Mouse (Mus musculus) splenic B cell, adult 2 months (primary cell): ENCODE measurements around the gene Mindy3.

Experiments
- DNase-seq: peaks from one replicate; pipeline ENCODE4 v3.0.0-alpha.2; 2011; ENCODE audit warnings: low read depth, low spot score
- H3K27me3 ChIP-seq: 2 replicates; pipeline ENCODE4 v1.6.1; 2012; ENCODE audit warnings: mild to moderate bottlenecking, low read length, moderate library complexity, mixed read lengths; ENCODE audit not compliant: control insufficient read depth, poor library complexity, insufficient read depth, severe bottlenecking
- H3K36me3 ChIP-seq: 2 replicates; pipeline ENCODE4 v1.6.1; 2012; ENCODE audit warnings: mild to moderate bottlenecking, low read length, moderate library complexity, mixed read lengths; ENCODE audit not compliant: control insufficient read depth, poor library complexity, insufficient read depth, severe bottlenecking

Mindy3 gene

DNA sequence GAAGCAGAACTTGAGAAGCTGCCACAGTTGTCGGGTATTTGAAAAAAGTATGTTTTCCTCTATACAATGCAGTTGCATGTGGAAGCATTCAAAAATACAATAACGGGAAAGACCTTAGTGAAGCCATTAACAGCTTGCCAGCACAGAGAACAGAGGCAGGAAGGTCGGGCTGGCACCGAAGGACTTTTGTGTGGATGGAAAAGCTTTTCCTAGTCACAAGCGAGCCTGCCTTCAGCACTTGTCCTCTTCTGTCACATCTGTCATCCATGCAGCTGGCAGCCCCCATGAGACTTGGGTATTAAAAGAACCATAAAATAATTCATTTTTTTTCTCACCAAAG, 90.2 kb downstream of the Mindy3 start:
- H3K36me3 ChIP-seq: no peaks in the 10 kb centered on the region
- DNase-seq: no peak
- no peaks in the 10 kb centered on the region for H3K27me3 ChIP-seq

DNA sequence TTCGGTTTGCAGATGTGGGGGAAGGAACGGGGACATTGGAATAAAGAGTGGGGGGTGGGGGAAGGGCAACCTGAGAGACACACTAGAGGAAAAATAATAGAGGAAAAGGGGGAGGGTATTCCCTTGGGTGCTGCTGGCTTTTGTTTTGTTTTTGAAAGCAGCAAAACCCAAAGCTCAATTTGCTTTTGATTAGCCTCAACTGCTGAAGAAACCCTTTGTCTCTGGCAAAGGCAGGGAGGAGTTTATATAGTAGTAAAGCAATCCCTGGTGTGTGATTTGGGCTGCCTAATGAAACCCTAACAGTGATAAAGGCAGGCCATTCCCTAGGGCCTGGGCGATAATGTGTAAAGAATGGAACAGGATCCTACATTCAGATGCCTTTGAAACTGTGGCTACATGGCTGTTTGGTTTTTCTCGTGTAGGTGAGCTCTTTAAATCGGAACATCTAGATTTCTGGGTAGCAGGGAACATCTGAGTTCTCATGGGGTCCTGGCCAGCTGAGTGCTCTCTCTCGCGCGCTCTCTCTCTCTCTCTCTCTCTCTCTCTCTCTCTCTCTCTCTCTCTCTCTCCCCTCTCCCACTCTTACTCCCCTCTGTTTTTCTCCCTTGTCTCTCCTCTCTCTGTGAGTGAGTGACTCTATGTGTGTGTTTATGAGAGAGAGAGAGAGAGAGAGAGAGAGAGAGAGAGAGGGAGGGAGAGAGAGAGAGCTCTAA, 90.8 kb downstream of the Mindy3 start:
- H3K36me3 ChIP-seq: no peaks in the 10 kb centered on the region

DNA sequence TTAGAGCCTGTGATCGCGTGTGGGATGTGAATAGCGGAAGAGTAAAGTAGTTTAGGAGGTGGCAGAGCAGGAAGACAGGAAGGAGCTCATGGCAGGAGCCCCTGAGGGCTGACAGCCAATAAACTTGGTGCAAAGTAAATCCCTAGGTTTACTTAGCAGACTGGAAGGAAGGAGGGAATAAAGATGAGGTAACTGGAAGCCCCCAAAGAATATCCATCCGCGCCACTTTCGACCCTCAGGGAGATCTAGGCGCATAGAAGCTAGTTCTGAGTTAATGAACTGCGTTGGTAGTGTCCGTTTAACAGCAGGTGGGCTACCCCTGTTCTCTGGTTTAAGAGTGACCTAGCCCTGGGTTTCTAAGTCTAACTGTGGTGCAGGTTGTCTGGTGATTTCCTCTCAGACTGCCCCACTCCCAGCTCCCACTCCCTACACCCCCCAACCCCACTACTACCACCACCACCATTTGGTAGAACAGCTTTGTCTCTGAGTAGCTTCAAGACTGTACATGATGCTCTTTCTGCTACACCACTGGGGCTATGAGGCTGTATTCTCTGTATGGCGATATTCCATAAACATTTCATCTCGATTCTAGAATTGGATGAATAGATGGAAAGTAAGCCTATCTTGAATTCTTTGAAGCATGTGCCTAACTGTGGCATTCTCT, 91.4 kb downstream of the Mindy3 start:
- Histone ChIP-seq H3K27me3 (no peaks in the 10 kb centered on the region), H3K36me3 (no peaks in the 10 kb centered on the region)
- no peak for DNase-seq

More for the DNA sequence above, 90.8 kb downstream of the Mindy3 start:
- H3K27me3 ChIP-seq: no peaks in the 10 kb centered on the region
- DNase-seq: no peak

DNA sequence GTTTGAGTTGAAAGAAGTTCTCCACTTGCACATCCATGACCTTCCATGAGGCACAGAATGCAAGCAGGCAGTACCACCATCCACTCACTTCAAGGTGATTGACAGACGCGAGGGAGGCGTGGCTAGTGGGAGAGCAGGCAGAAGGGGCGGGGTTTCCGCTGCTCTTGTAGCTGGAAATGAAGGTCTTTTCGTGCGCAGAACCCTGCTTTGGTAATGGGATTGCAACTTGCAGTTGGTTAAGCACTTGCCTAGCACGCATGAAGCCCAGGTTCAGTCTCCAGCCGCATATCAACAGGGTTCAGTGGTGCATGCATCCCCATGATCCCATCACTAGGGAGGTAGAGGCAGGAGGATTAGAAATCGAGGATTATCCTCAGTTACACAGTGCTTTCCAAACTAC, 92.1 kb downstream of the Mindy3 start:
- H3K36me3 ChIP-seq: no peaks in the 10 kb centered on the region
- no peaks in the 10 kb centered on the region for H3K27me3 ChIP-seq
- peak; percentile 56 for DNase-seq

GRCm38 (mm10) chr2:12325868-12326267, 93.4 kb downstream of the Mindy3 start:
- no peak for DNase-seq
- no peaks in the 10 kb centered on the region for H3K27me3 ChIP-seq
- no peaks in the 10 kb centered on the region for H3K36me3 ChIP-seq

DNA sequence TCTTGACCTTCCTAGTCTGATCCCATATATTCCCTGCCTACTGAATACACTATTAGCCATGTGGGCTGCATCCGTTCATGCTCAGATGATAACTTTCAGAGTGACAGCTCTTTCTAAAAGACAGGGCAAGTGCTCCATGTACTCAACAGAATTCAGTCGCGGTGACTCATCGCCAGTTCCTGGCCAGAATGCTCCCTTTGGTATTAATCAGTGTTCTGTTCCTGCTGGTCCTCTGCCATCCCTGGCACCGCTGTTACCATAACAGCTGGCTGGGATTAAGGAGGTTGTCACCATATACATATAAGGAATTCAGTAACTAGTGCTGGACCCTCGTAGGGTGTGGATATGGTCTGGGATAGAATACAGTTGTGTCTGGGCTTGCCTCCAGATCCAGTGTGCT, 93.9 kb downstream of the Mindy3 start:
- H3K27me3 ChIP-seq: no peaks in the 10 kb centered on the region

GRCm38 (mm10) chr2:12320914-12321313, 98.4 kb downstream of the Mindy3 start:
- Histone ChIP-seq H3K27me3 (no peaks in the 10 kb centered on the region), H3K36me3 (no peaks in the 10 kb centered on the region)
- no peak for DNase-seq

More for the DNA sequence above, 93.9 kb downstream of the Mindy3 start:
- no peaks in the 10 kb centered on the region for H3K36me3 ChIP-seq
- DNase-seq: no peak

- DNase-seq: peak; percentile 37
- Histone ChIP-seq H3K27me3 (no peaks in the 10 kb centered on the region), H3K36me3 (no peaks in the 10 kb centered on the region)
Measured at GRCm38 (mm10) chr2:12318715-12319114, 100.6 kb downstream of the Mindy3 start.

DNA sequence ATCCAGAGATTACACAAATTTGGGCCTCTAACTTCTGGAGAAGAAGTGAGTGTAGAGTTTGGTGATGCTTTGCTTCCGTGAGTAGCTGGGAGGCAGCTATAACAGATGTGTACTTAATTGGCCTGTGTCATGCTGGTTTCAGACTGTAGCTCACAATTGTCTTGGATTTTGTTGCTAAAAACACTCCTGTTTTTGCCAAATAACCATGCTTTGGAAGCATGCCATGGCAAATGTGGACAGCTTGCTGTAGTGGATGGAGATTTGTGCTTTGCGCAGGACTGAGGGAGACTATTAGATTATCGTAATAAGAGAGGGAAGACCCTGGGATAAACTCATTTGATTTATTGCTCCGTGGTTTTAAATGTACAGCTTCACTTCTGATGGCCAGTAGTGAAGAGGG, 101.2 kb downstream of the Mindy3 start:
- no peak for DNase-seq
- Histone ChIP-seq H3K27me3 (no peaks in the 10 kb centered on the region), H3K36me3 (no peaks in the 10 kb centered on the region)

DNA sequence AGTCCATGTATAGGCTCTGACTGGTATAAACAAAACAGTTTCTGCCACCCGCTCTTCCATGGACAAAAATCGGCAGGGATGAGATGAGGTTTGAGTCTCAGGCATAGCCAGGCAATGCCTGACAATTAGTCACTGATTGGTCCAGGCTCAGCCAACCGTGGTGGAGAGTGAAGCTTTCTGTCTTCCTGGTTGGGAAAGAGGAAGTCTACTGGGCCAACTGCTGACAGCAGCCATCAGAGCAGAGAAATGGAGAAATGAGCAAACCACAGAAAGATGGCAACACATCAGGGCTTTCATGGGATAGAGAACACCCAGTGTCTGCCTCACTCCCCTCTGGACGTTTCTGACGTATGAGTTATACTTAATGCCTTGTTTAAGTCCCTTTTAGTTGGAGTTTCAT, 101.9 kb downstream of the Mindy3 start:
- peak; percentile 76 for DNase-seq

GRCm38 (mm10) chr2:12316361-12316760, 102.9 kb downstream of the Mindy3 start:
- no peak for DNase-seq
- Histone ChIP-seq H3K36me3 (no peaks in the 10 kb centered on the region), H3K27me3 (no peaks in the 10 kb centered on the region)

More for the DNA sequence above, 101.9 kb downstream of the Mindy3 start:
- no peaks in the 10 kb centered on the region for H3K36me3 ChIP-seq
- H3K27me3 ChIP-seq: no peaks in the 10 kb centered on the region

GRCm38 (mm10) chr2:12314028-12314427, 105.2 kb downstream of the Mindy3 start:
- H3K36me3 ChIP-seq: no peaks in the 10 kb centered on the region
- no peak for DNase-seq
- no peaks in the 10 kb centered on the region for H3K27me3 ChIP-seq

- H3K36me3 ChIP-seq: no peaks in the 10 kb centered on the region
- peak; percentile 8 for DNase-seq
- H3K27me3 ChIP-seq: no peaks in the 10 kb centered on the region
Measured at GRCm38 (mm10) chr2:12308466-12308865, 110.8 kb downstream of the Mindy3 start.

DNA sequence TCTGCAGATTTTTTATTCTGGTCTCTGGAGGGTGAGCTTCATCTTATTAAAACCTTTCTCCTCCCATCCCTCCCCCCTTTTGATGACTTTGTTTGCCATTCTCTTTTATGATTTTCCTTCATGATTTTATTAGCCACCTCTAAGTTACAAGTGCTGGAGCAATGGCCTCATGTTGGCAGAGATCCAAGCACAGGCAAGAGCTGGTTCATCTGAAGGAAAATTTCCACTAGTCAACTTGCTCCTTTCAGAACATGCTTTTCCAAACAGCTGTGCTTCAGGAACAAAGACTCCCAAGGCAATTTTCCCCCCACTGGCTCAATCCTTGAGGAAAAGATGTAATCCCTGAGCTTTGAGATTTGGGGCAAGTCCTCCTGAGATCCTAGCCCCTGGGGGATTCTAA, 112.0 kb downstream of the Mindy3 start:
- no peaks in the 10 kb centered on the region for H3K27me3 ChIP-seq
- no peaks in the 10 kb centered on the region for H3K36me3 ChIP-seq
- no peak for DNase-seq

GRCm38 (mm10) chr2:12305064-12305650, 114.1 kb downstream of the Mindy3 start:
- H3K27me3 ChIP-seq: no peaks in the 10 kb centered on the region

More at GRCm38 (mm10) chr2:12305064-12305650, 114.1 kb downstream of the Mindy3 start:
- no peak for DNase-seq
- no peaks in the 10 kb centered on the region for H3K36me3 ChIP-seq
